Mouse (Mus musculus) G1E (cell line): Measurements from ENCODE around the gene Dedd.

Source experiments
- CTCF ChIP-seq: IDR thresholded peaks from 2 replicates; pipeline ENCODE4 v1.5.1; 2012; ENCODE audit warnings: low read depth, low read length, inconsistent platforms, mixed read lengths
- GATA1 ChIP-seq: IDR thresholded peaks from 2 replicates; pipeline ENCODE4 v1.6.1; 2012; ENCODE audit warnings: borderline replicate concordance, low read length, inconsistent platforms, mixed read lengths
- POLR2AphosphoS5 ChIP-seq: IDR thresholded peaks from 2 replicates; pipeline ENCODE4 v1.6.1; 2012; ENCODE audit warnings: low read depth, low read length, inconsistent platforms; ENCODE audit not compliant: insufficient replicate concordance
- TAL1 ChIP-seq: conservative IDR thresholded peaks from 2 replicates; pipeline ENCODE4 v1.6.1; 2012; ENCODE audit warnings: low read depth, low read length, inconsistent platforms, mixed read lengths

DNA sequence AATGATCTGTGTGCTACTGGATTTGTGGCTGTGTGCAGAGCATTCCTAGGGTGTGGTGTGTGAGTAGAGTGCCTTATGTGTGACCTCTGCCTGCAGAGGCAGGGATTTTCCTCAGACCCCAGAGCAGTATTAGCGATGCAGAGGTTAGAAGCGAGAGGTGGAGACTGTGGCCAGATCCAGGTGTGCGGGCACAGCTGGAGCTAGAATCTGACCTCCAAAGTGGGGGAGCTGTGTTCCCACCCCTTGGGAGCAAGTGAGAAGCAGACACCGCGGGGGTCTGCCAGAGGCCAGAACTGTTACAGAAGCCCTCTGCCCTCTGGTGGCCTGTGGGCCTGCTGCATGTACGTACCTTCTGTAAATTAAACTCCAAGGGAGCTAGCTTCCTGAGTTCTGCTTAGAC, 58.2 kb downstream of the Dedd start:
- TF ChIP-seq CTCF (no peak), GATA1 (no peak), TAL1 (no peak), POLR2AphosphoS5 (no peak)
